Mouse (Mus musculus): ENCODE results near the gene Birc2. TPM values are rescaled to one million over a fixed set of nuclear protein-coding genes. Genes with fewer than 3 reads are reported as not detected.

Gene Birc2
- polyA plus RNA-seq, 1 experiment from 2014 or later: 43.9 TPM

- Histone ChIP-seq H3K9me3 (no peaks in the 10 kb centered on the region), H3K27me3 (no peaks in the 10 kb centered on the region), H3K4me1 (replicated peaks) (peaks cover 4% of the 10 kb centered on the region), H3K4me2 (no peak overlapping the region), H3K36me3 (peaks cover 58% of the 10 kb centered on the region), H3K9ac (replicated peaks) (no peak overlapping the region), H3K4me3 (replicated peaks) (no peak overlapping the region), H3K27ac (no peak overlapping the region)
- WGBS: 91% methylated on average over 2 of the region's 2 CpGs
- ATAC-seq (ENCODE audit: insufficient number of reproducible peaks, insufficient read depth, low FRiP score, low TSS enrichment, low read depth): no peak
Observed at GRCm38 (mm10) chr9:7772361-7772760, 64.5 kb downstream of the Birc2 start.

GRCm38 (mm10) chr9:7769491-7769890 lies 67.4 kb downstream of the Birc2 start:
- WGBS: 85% methylated on average over 5 of the region's 5 CpGs
- no peak overlapping the region for H3K27ac ChIP-seq
- no peaks in the 10 kb centered on the region for H3K27me3 ChIP-seq
- H3K4me2 ChIP-seq: no peak overlapping the region
- H3K9me3 ChIP-seq: no peaks in the 10 kb centered on the region
- peaks cover 19% of the 10 kb centered on the region for H3K4me1 ChIP-seq (replicated peaks)
- peaks cover 52% of the 10 kb centered on the region for H3K36me3 ChIP-seq
- ATAC-seq (ENCODE audit: insufficient number of reproducible peaks, insufficient read depth, low FRiP score, low TSS enrichment, low read depth): no peak
- H3K4me3 ChIP-seq (replicated peaks): no peak overlapping the region
- H3K9ac ChIP-seq (replicated peaks): no peak overlapping the region

GRCm38 (mm10) chr9:7769081-7769480 lies 67.8 kb downstream of the Birc2 start:
- Histone ChIP-seq H3K4me3 (replicated peaks) (no peak overlapping the region), H3K36me3 (peaks cover 49% of the 10 kb centered on the region), H3K4me1 (replicated peaks) (peaks cover 19% of the 10 kb centered on the region), H3K9ac (replicated peaks) (no peak overlapping the region), H3K27me3 (no peaks in the 10 kb centered on the region), H3K27ac (no peak overlapping the region), H3K9me3 (no peaks in the 10 kb centered on the region), H3K4me2 (no peak overlapping the region)
- ATAC-seq (ENCODE audit: insufficient number of reproducible peaks, insufficient read depth, low FRiP score, low TSS enrichment, low read depth): no peak
- WGBS: 68% methylated on average over 4 of the region's 4 CpGs

Small RNAs within 50 kb of the gene (microRNA-seq; reads per million reads assigned to microRNA genes)
- 6.3 reads per million, percentile 18 among the genes with 10 or more reads in this experiment for gene Mir5618

Other genes starting within 250 kb of the Birc2 start
- not detected in 2 replicates for gene Mmp20, start 208.8 kb downstream of the Birc2 start, polyA plus RNA-seq (2016; fragmentation: Nextera tagmentation; extraction: Ambion mirVana)
- gene Mmp7, start 145.0 kb downstream of the Birc2 start, polyA plus RNA-seq (2016; fragmentation: Nextera tagmentation; extraction: Ambion mirVana): not detected in 2 replicates
- 80.7 and 89.1 TPM in 2 replicates for gene Tmem123, start 73.0 kb downstream of the Birc2 start, polyA plus RNA-seq (2016; fragmentation: Nextera tagmentation; extraction: Ambion mirVana)
- gene Birc3, start 36.1 kb upstream of the Birc2 start, polyA plus RNA-seq (2016; fragmentation: Nextera tagmentation; extraction: Ambion mirVana): 6.8 and 7.9 TPM in 2 replicates
- gene Yap1, start 167.5 kb upstream of the Birc2 start, polyA plus RNA-seq (2016; fragmentation: Nextera tagmentation; extraction: Ambion mirVana): 64.7 and 69.5 TPM in 2 replicates
- gene Cfap300, start 205.8 kb upstream of the Birc2 start, polyA plus RNA-seq (2016; fragmentation: Nextera tagmentation; extraction: Ambion mirVana): 14.0 and 15.3 TPM in 2 replicates